Mouse (Mus musculus): Measurements from ENCODE around the gene Btbd2. TPM values are rescaled to one million over a fixed set of nuclear protein-coding genes. Genes with fewer than 3 reads are reported as not detected.
A peak's percentile ranks its signal among the peaks of the same experiment; 100 is the strongest.

Btbd2 gene
- polyA plus RNA-seq, 1 experiment, result 22.1 TPM

DNA sequence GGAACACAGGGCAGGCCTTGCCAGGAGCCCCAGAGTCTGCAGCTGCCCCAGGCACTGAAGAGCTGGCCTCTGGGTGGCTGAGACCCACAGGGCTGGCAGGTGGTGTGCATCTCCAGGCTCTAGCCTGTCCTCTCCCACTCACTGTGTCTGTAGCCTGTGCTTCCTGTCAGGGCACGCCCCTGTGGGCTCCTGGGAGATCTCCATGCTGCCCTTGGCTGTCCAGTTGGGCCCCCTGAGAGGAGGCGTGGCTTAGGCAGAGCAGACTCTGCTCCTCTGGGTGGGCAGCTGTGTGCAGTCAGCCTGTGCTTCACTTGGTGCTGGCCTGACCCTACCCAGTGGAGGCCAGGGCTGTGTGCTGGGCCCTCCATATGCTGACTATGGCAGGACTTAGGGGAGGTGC lies 29.2 kb downstream of the Btbd2 start:
- peaks cover 10% of the 10 kb centered on the region for H3K4me1 ChIP-seq (ENCODE audit: control insufficient read depth, insufficient read depth, low read length)
- TF ChIP-seq CTCF (IDR thresholded peaks at IDR 0.05; ENCODE audit: control insufficient read depth, insufficient read depth, low read length), result no peak
- TF ChIP-seq POLR2A (IDR thresholded peaks at IDR 0.05; ENCODE audit: borderline replicate concordance, control insufficient read depth, low read depth, low read length), result no peak
- WGBS, result 38% methylated on average over 2 of the region's 2 CpGs
- no peak overlapping the region for H3K4me3 ChIP-seq (replicated peaks; ENCODE audit: control insufficient read depth, low read depth, low read length)
- no peak overlapping the region; the same call in 1 of the 2 replicates for H3K27ac ChIP-seq (ENCODE audit: control insufficient read depth, insufficient read depth, low read depth, low read length, poor library complexity)

DNA sequence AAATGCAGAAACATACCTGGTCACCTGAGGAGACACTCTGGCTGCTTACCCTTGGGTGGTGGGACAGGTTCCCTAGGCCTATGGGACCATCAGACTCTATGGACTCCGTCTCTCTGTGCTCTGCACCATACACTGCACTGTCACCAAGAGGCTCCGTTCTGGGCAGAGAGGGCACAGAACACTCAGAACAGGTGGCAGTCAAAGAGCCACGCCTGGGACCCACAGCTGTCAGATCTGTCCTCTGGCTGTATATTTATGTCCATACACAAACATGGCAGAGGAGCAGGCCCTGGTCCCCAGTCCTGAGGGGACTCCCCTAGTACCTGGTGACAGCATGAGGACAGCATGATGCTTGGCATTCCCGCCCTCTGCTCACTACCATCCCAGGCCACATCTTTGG lies 31.1 kb downstream of the Btbd2 start:
- Histone ChIP-seq H3K4me1 (ENCODE audit: control insufficient read depth, insufficient read depth, low read length) (peaks cover 10% of the 10 kb centered on the region), H3K4me3 (replicated peaks; ENCODE audit: control insufficient read depth, low read depth, low read length) (no peak overlapping the region), H3K27ac (ENCODE audit: control insufficient read depth, insufficient read depth, low read depth, low read length, poor library complexity) (no peak overlapping the region)
- WGBS, result 77% methylated on average over 4 of the region's 4 CpGs
- TF ChIP-seq CTCF (IDR thresholded peaks at IDR 0.05; ENCODE audit: control insufficient read depth, insufficient read depth, low read length), result no peak

DNA sequence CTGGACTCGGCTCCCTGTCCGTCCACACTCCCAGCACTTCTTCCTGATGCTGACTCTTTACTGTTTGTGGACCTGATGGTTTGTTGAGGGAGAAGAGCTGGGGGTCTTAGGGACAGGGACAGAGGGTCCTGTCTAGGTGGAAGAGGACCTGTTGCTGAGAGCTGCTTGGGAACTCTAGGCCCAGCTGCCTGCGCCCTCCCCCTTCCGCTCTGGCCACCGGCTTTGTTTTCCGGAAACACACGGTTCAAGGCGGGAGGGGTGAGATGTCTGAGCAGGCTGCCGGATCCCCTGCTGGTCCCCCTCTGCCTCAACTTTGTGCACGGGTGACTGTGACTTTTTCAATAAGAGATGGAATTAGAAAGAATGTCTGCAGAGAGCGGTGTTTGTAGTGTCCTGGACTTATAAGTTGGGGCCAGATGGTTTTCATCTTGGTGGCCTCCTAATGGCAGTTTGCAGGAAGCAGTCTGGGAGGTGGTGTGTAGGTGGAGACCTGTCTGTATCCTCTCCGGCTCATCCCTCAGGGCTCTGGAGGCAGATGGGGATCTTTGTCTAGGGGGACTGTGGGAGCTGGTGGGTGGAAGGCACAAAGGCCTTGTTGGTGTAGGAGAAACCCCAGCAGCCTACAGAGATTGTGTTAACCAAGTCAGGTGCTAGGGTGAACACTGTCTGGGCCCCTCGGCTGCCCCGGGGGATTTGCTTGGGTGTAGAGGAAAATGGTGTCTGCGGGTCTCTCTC lies 33.2 kb downstream of the Btbd2 start:
- Histone ChIP-seq H3K27ac (ENCODE audit: control insufficient read depth, insufficient read depth, low read depth, low read length, poor library complexity) (peak overlapping the region; percentile 91), H3K4me1 (ENCODE audit: control insufficient read depth, insufficient read depth, low read length) (peaks cover 5% of the 10 kb centered on the region), H3K4me3 (replicated peaks; ENCODE audit: control insufficient read depth, low read depth, low read length) (peak overlapping the region; percentile 84)
- TF ChIP-seq CTCF (IDR thresholded peaks at IDR 0.05; ENCODE audit: control insufficient read depth, insufficient read depth, low read length) (no peak), POLR2A (IDR thresholded peaks at IDR 0.05; ENCODE audit: borderline replicate concordance, control insufficient read depth, low read depth, low read length) (no peak; the same call in 1 of the 2 replicates)
- 3% methylated on average over 15 of the region's 15 CpGs for WGBS

DNA sequence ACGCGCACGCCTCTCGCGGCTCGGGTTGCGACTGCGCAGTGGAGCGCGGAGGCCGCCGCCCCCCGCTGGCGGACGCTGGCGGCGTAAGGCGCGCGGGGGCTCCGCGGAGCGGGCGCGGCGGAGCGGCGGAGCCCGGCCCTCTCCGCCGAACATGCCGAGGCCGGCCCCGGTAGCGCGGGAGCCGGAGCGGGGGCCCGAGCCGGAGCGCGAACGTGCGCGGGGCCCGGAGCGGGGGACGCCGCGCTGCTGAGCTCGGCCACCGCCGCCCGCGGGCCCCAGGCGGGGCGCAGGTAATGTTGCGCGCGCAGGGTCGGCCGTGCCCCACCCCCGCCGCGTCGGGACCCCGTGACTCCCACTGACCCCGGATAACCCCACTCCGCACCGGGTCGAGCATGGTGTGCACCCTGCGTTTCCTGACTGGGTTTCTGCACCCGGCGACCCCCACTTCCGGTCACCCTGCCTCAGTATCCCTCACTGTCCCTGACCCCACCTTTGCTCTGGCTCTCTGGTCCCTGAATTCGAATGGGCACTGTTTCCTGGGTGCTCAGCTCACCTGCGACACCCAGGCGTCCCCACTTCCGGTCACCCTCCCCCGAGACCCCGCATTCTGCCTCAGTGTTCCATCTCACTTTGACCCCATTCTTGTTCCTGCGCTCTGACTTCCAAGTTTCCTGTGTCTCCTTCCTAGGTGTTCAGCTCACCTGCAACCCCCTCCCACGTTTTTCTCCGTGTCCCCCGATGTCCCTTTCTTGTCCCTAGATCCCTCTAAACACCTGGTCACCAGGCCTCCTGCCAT lies 34.0 kb downstream of the Btbd2 start, which contains the start of gene Csnk1g2:
Csnk1g2 (plus strand) TSS at position 178 of the 796 bp plus-strand sequence.
- Histone ChIP-seq H3K4me3 (replicated peaks; ENCODE audit: control insufficient read depth, low read depth, low read length) (peak within 1 kb of the TSS; percentile 84), H3K27ac (ENCODE audit: control insufficient read depth, insufficient read depth, low read depth, low read length, poor library complexity) (peak within 1 kb of the TSS; percentile 95), H3K4me1 (ENCODE audit: control insufficient read depth, insufficient read depth, low read length) (peaks cover 4% of the 10 kb centered on the region)
- TF ChIP-seq POLR2A (IDR thresholded peaks at IDR 0.05; ENCODE audit: borderline replicate concordance, control insufficient read depth, low read depth, low read length), result peak; percentile 61; the same call in 1 of the 2 replicates
- no peak for TF ChIP-seq CTCF (IDR thresholded peaks at IDR 0.05; ENCODE audit: control insufficient read depth, insufficient read depth, low read length)
- WGBS, result 2% methylated on average over 83 of the region's 85 CpGs

DNA sequence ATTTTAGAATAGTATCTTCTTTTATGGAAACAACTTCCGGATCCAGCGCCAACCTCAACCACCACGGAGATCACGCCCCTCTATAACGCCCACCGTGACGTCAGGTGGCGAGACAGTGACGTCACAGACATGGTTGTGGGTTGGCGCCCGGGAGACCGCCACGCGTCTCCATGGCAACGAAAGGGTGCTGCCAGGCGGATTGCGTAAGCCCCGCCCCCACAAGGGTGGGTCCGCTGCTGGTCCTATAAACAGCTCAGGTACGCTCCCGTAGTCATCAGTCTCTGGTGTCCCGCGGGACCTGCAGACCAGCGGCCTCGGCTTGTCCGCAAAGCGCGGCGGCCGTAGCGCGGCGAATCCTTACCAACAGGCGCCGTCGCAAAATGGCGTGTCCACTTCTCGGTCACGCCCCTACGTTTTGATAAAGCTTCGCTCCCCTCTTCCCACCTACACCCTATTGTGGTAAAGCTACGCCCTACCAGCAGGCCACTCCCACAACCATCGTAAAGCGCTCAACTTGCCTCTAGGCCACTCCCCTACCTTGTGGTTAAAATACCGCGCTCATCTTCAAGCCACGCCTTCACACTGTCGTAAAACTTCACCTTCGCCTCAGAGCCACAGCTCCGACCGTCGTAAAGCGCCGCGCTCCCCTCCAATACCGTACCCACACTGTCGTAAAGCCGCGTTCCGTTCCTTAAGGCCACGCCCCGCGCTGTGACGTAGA lies 34.8 kb downstream of the Btbd2 start:
- TF ChIP-seq CTCF (IDR thresholded peaks at IDR 0.05; ENCODE audit: control insufficient read depth, insufficient read depth, low read length) (no peak), POLR2A (IDR thresholded peaks at IDR 0.05; ENCODE audit: borderline replicate concordance, control insufficient read depth, low read depth, low read length) (peak; percentile 82; the same call in 1 of the 2 replicates)
- peaks cover 4% of the 10 kb centered on the region for H3K4me1 ChIP-seq (ENCODE audit: control insufficient read depth, insufficient read depth, low read length)
- H3K27ac ChIP-seq (ENCODE audit: control insufficient read depth, insufficient read depth, low read depth, low read length, poor library complexity), result peak overlapping the region; percentile 95
- under 1% methylated on average over 64 of the region's 64 CpGs for WGBS
- H3K4me3 ChIP-seq (replicated peaks; ENCODE audit: control insufficient read depth, low read depth, low read length), result peak overlapping the region; percentile 76

DNA sequence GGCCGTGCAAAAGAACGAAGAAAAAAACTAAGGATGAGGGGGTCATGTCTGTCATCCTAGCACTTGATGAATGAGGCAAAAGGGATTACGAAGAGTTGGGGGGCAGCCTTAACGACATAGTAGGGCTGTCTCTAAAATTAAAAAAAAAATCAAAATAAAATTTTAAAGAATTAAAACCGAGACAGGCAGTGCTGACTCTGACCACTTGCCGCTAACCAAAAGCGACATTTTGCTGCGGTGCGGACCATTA lies 35.3 kb downstream of the Btbd2 start:
- TF ChIP-seq POLR2A (IDR thresholded peaks at IDR 0.05; ENCODE audit: borderline replicate concordance, control insufficient read depth, low read depth, low read length) (no peak), CTCF (IDR thresholded peaks at IDR 0.05; ENCODE audit: control insufficient read depth, insufficient read depth, low read length) (no peak)
- WGBS, result 1% methylated on average over 9 of the region's 9 CpGs
- H3K4me1 ChIP-seq (ENCODE audit: control insufficient read depth, insufficient read depth, low read length), result peaks cover 4% of the 10 kb centered on the region
- peak overlapping the region; percentile 95 for H3K27ac ChIP-seq (ENCODE audit: control insufficient read depth, insufficient read depth, low read depth, low read length, poor library complexity)
- peak overlapping the region; percentile 76 for H3K4me3 ChIP-seq (replicated peaks; ENCODE audit: control insufficient read depth, low read depth, low read length)

DNA sequence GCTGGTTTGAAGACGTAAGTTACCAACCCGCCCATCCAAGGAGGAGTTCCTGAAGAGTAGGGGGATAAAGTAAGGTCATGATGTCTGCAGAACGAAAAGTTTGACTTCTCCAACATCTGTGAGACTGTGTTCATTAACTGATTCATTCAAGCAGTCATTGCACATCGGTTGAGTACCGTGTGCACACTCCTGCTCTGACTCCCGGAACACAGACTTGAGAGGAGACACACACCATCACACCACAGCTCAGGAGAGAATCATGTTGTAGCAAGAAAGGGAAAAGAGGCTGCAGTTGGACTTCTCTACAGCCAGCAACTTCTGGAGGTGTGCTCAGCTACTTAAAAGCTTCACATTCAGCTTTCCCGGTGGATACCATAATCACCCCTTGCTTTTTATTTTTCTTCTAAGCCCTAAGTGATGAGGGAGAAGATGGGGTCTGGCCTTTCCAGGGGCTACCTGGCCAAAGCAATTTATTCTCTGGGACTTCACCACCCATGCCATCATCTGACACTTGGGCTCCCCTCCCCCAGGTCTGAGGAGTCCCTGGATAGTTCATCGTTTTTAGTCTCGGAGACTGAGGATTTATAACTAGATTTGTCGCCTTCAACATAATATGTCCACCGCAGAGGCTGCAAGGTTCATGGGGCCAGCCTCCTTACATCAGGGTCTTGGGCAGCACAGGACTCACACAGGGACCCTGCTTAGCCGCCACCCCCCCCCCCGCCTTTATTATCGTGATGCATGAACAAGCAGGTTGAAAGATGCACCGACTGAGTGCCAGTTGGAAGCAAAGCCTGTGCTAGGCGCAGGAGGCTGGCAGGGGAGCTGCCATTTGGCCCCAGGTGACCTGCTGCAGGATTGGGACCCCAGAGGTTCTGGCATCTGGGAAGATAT lies 35.8 kb downstream of the Btbd2 start:
- WGBS, result 64% methylated on average over 16 of the region's 16 CpGs
- Histone ChIP-seq H3K4me1 (ENCODE audit: control insufficient read depth, insufficient read depth, low read length) (peaks cover 4% of the 10 kb centered on the region), H3K27ac (ENCODE audit: control insufficient read depth, insufficient read depth, low read depth, low read length, poor library complexity) (peak overlapping the region; percentile 95), H3K4me3 (replicated peaks; ENCODE audit: control insufficient read depth, low read depth, low read length) (peak overlapping the region; percentile 26)
- no peak for TF ChIP-seq POLR2A (IDR thresholded peaks at IDR 0.05; ENCODE audit: borderline replicate concordance, control insufficient read depth, low read depth, low read length)
- no peak for TF ChIP-seq CTCF (IDR thresholded peaks at IDR 0.05; ENCODE audit: control insufficient read depth, insufficient read depth, low read length)

All from bone marrow, adult 2 months (tissue).